26 mouse cellular contexts compared by ENCODE assay signal in the genomic region with DNA sequence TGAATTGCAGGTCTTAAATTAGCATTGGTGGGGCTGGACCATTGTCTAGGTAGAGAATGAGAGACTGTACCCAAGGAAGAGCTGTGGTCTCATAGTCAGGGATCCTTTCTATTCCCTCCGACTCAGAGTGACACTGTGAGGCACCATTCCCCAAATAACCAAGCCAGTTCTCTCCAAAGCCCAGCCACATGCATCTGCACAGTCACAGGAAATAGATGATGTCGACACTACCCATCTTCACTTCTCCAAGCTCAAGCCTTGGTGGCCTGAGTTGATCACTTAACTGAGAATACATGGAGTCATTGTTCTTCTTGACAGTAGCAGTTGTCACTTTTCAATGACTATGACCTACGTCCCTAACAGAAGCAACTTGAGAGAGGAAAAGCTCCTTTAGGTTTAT.
A peak's percentile ranks its signal among the peaks of the same experiment; 100 is the strongest.
DNase-seq lines count a peak whose midpoint lies in the region; ATAC-seq and TF ChIP-seq lines count a peak whose summit lies in the region.
"Had no signal": no experiment of that assay in that cellular context is flagged by ENCODE, and none has a peak within 500 bp of the region (broad histone marks: within the 10 kb centered on the region; RNA-seq: fewer than 3 reads in every experiment).

No protein-coding gene starts in this region.

- no peak for ATAC-seq in hindbrain, postnatal 0 days
- no peak for ATAC-seq in hindbrain, embryonic 16.5 days
- ATAC-seq in neural tube, embryonic 15.5 days (ENCODE audit: low FRiP score), result no peak
- ATAC-seq in megakaryocyte, adult 5-6 weeks (ENCODE audit: poor library complexity, severe bottlenecking), result peak; percentile 61
- ATAC-seq in midbrain, embryonic 13.5 days, result no peak
- ATAC-seq: midbrain, embryonic 16.5 days had no signal

- H3K9me3 ChIP-seq in hindbrain, postnatal 0 days (ENCODE audit: low read length), result no peaks in the 10 kb centered on the region
- no peaks in the 10 kb centered on the region for H3K9me3 ChIP-seq in hindbrain, embryonic 16.5 days (ENCODE audit: control insufficient read depth, low read length)
- H3K9me3 ChIP-seq in neural tube, embryonic 15.5 days (replicated peaks), result no peaks in the 10 kb centered on the region
- H3K9me3 ChIP-seq in midbrain, embryonic 13.5 days, result no peaks in the 10 kb centered on the region
- H3K9me3 ChIP-seq: embryonic facial prominence, embryonic 12.5 days; heart, embryonic 13.5 days; hindbrain, embryonic 13.5 days; limb, embryonic 15.5 days had no signal

- WGBS in hindbrain, postnatal 0 days, result 89% methylated on average over 3 of the region's 3 CpGs
- WGBS in hindbrain, embryonic 16.5 days, result 91% methylated on average over 3 of the region's 3 CpGs
- 85% methylated on average over 3 of the region's 3 CpGs for WGBS in neural tube, embryonic 15.5 days
- WGBS in midbrain, embryonic 13.5 days, result 89% methylated on average over 3 of the region's 3 CpGs

- DNase-seq in hindbrain, postnatal 0 days (ENCODE audit: low spot score), result no peak
- DNase-seq in neural tube, embryonic 10.5 days (ENCODE audit: extremely low spot score, low spot score), result no peak
- DNase-seq in gastrocnemius, adult 18-20 months (ENCODE audit: low spot score), result no peak
- DNase-seq in yolk sac, embryonic 10.5 days (ENCODE audit: low spot score), result no peak
- DNase-seq: adrenal gland, postnatal 25 days; cerebellum, adult 18-20 months; cerebellum, postnatal 14 days; gastrocnemius, postnatal 10 days; heart, adult 18-20 months; heart, postnatal 14 days; kidney, adult 9 months; kidney, postnatal 14 days; left cerebral cortex, postnatal 4 days; lung, adult 18-20 months; lung, postnatal 10 days; right cerebral cortex, postnatal 14 days; thymus, postnatal 14 days had no signal

- H3K9ac ChIP-seq in hindbrain, postnatal 0 days (replicated peaks; ENCODE audit: low read length), result no peak overlapping the region
- H3K9ac ChIP-seq in hindbrain, embryonic 16.5 days (ENCODE audit: low read depth, low read length), result no peak overlapping the region
- H3K9ac ChIP-seq in neural tube, embryonic 15.5 days (replicated peaks), result no peak overlapping the region
- no peak overlapping the region for H3K9ac ChIP-seq in midbrain, embryonic 13.5 days (replicated peaks)
- H3K9ac ChIP-seq: embryonic facial prominence, embryonic 12.5 days; heart, embryonic 13.5 days; hindbrain, embryonic 13.5 days; limb, embryonic 15.5 days had no signal

- H3K4me2 ChIP-seq in hindbrain, postnatal 0 days (ENCODE audit: low read depth, low read length), result no peak overlapping the region
- no peak overlapping the region for H3K4me2 ChIP-seq in hindbrain, embryonic 16.5 days (ENCODE audit: low read length)
- no peak overlapping the region for H3K4me2 ChIP-seq in neural tube, embryonic 15.5 days
- no peak overlapping the region for H3K4me2 ChIP-seq in midbrain, embryonic 13.5 days (replicated peaks)
- H3K4me2 ChIP-seq: embryonic facial prominence, embryonic 12.5 days; heart, embryonic 13.5 days; hindbrain, embryonic 13.5 days; limb, embryonic 15.5 days had no signal

- no peaks in the 10 kb centered on the region for H3K27me3 ChIP-seq in hindbrain, postnatal 0 days (ENCODE audit: insufficient read depth, low read length)
- H3K27me3 ChIP-seq in hindbrain, embryonic 16.5 days (replicated peaks; ENCODE audit: control insufficient read depth, insufficient read depth, low read length), result no peaks in the 10 kb centered on the region
- no peaks in the 10 kb centered on the region for H3K27me3 ChIP-seq in neural tube, embryonic 15.5 days (replicated peaks)
- H3K27me3 ChIP-seq in midbrain, embryonic 13.5 days, result no peaks in the 10 kb centered on the region
- H3K27me3 ChIP-seq: embryonic facial prominence, embryonic 12.5 days; heart, embryonic 13.5 days; limb, embryonic 15.5 days had no signal

- H3K4me3 ChIP-seq in hindbrain, postnatal 0 days (ENCODE audit: low read length), result no peak overlapping the region
- H3K4me3 ChIP-seq in hindbrain, embryonic 16.5 days (ENCODE audit: low read length), result no peak overlapping the region
- no peak overlapping the region for H3K4me3 ChIP-seq in neural tube, embryonic 15.5 days (replicated peaks)
- no peak overlapping the region for H3K4me3 ChIP-seq in midbrain, embryonic 13.5 days (replicated peaks)
- H3K4me3 ChIP-seq: embryonic facial prominence, embryonic 12.5 days; heart, embryonic 13.5 days; hindbrain, embryonic 13.5 days; limb, embryonic 15.5 days had no signal

- TF ChIP-seq CTCF in hindbrain, postnatal 0 days (IDR thresholded peaks at IDR 0.05; ENCODE audit: low read depth), result no peak

- H3K4me1 ChIP-seq in hindbrain, postnatal 0 days (ENCODE audit: insufficient read depth, low read length), result peaks cover 9% of the 10 kb centered on the region; the same call in 1 of the 2 replicates
- H3K4me1 ChIP-seq in hindbrain, embryonic 16.5 days (ENCODE audit: control insufficient read depth, insufficient read depth, low read depth, low read length), result no peaks in the 10 kb centered on the region; the same call in 1 of the 2 replicates
- peaks cover 11% of the 10 kb centered on the region; the same call in 1 of the 2 replicates for H3K4me1 ChIP-seq in neural tube, embryonic 15.5 days
- peaks cover 10% of the 10 kb centered on the region; the same call in 1 of the 2 replicates for H3K4me1 ChIP-seq in midbrain, embryonic 13.5 days (replicated peaks)
- H3K4me1 ChIP-seq: embryonic facial prominence, embryonic 12.5 days; heart, embryonic 13.5 days; limb, embryonic 15.5 days had no signal

- peak overlapping the region; percentile 46; the same call in 1 of the 2 replicates for H3K27ac ChIP-seq in hindbrain, postnatal 0 days
- H3K27ac ChIP-seq in hindbrain, embryonic 16.5 days (ENCODE audit: low read depth, low read length), result no peak overlapping the region
- 0 out of 2 replicates have a peak overlapping the region, but pooled peaks have one; percentile 23 for H3K27ac ChIP-seq in neural tube, embryonic 15.5 days (replicated peaks)
- H3K27ac ChIP-seq in midbrain, embryonic 13.5 days, result no peak overlapping the region
- H3K27ac ChIP-seq: embryonic facial prominence, embryonic 12.5 days; heart, embryonic 13.5 days; hindbrain, embryonic 13.5 days; limb, embryonic 15.5 days had no signal

- no peaks in the 10 kb centered on the region for H3K36me3 ChIP-seq in hindbrain, postnatal 0 days (ENCODE audit: insufficient read depth, low read length)
- no peaks in the 10 kb centered on the region for H3K36me3 ChIP-seq in hindbrain, embryonic 16.5 days (ENCODE audit: control insufficient read depth, insufficient read depth, low read length)
- H3K36me3 ChIP-seq in neural tube, embryonic 15.5 days, result no peaks in the 10 kb centered on the region
- no peaks in the 10 kb centered on the region for H3K36me3 ChIP-seq in midbrain, embryonic 13.5 days
- H3K36me3 ChIP-seq: embryonic facial prominence, embryonic 12.5 days; heart, embryonic 13.5 days; hindbrain, embryonic 13.5 days; limb, embryonic 15.5 days had no signal

Comparison
In these comparisons a context has a peak if more than half of its experiments do, and no peak if none do; other contexts are left out.
1. H3K27ac ChIP-seq: peak in hindbrain, postnatal 0 days (single experiment) and neural tube, embryonic 15.5 days (single experiment); none in hindbrain, embryonic 16.5 days (single experiment) and midbrain, embryonic 13.5 days (single experiment).